Mouse (Mus musculus) bone marrow, adult 2 months (tissue): ENCODE data around the gene Syt3.

ENCODE experiments used
- CTCF ChIP-seq: fragments of 200-500 bp; IDR thresholded peaks from 2 replicates; pipeline ENCODE4 v1.5.1; 2011; ENCODE audit warnings: low read length, control low read depth; ENCODE audit not compliant: control insufficient read depth, insufficient read depth
- POLR2A ChIP-seq: fragments of 200-500 bp; IDR thresholded peaks from 2 replicates; pipeline ENCODE4 v1.6.1; 2011; ENCODE audit warnings: low read depth, mild to moderate bottlenecking, control low read depth, low read length, borderline replicate concordance; ENCODE audit not compliant: control insufficient read depth

- no peak for TF ChIP-seq CTCF
- TF ChIP-seq POLR2A = 0 out of 2 replicates have a peak, but pooled peaks have one; percentile 24
Measured at GRCm38 (mm10) chr7:44405346-44406014, 21.6 kb downstream of the Syt3 start.
